Mouse (Mus musculus): ENCODE measurements around the gene Med1.

The Med1 gene

GRCm38 (mm10) chr11:98149304-98149750 is 43.8 kb downstream of the Med1 start:
- peak; percentile 83 for DNase-seq (ENCODE audit: low read depth, low spot score)

- peak; percentile 42 for DNase-seq (ENCODE audit: low read depth, low spot score)
Measured at GRCm38 (mm10) chr11:98148551-98149301, 44.4 kb downstream of the Med1 start.

GRCm38 (mm10) chr11:98145856-98146255 is 47.2 kb downstream of the Med1 start:
- no peak for DNase-seq (ENCODE audit: low read depth, low spot score)

DNA sequence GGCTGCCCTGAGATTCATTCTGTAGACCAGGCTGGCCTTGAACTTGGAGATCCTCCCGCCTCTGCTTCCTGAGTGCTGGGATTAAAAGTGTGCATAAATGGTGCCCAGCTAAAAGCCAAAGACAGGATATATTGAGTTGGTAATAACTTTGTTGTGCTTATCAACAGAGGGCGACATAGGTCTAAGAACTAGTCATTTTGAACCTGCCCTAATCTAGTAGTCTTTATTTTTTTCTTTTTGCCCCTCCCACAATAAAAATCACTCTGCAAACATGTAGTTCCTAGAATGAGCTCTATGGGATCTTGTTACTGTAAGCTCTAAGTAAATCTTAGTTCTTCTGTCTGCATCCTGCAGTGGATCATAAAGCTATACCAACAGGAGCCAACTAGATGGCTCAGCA is 50.5 kb downstream of the Med1 start:
- no peak for DNase-seq (ENCODE audit: low read depth, low spot score)

- DNase-seq (ENCODE audit: low read depth, low spot score): no peak
Measured at GRCm38 (mm10) chr11:98138894-98139293, 54.2 kb downstream of the Med1 start.

GRCm38 (mm10) chr11:98137836-98138235 is 55.3 kb downstream of the Med1 start:
- DNase-seq (ENCODE audit: low read depth, low spot score): no peak

GRCm38 (mm10) chr11:98134951-98135350 is 58.1 kb downstream of the Med1 start:
- DNase-seq (ENCODE audit: low read depth, low spot score): peak; percentile 79

- no peak for DNase-seq (ENCODE audit: low read depth, low spot score)
Measured at GRCm38 (mm10) chr11:98123424-98123823, 69.7 kb downstream of the Med1 start.

DNA sequence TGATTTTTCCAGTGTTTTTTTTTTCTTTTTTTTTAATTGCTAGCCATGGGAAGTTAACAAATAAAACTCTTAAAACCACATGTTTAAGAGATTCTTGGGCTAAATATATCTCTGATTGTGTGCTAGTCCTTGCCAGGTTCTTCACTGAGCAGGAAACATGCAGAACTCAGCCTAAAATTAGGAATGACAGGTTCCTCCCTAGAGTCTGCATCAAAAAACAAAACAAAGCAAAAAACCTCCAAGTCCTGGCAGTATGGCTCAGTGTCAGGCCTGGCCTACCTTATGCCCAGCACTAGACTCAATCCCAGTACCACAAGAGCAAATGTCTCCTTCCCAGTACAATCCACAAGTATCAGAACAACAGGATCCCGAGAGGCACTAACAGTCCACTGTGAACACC is 78.7 kb downstream of the Med1 start:
- DNase-seq (ENCODE audit: low read depth, low spot score): no peak

DNA sequence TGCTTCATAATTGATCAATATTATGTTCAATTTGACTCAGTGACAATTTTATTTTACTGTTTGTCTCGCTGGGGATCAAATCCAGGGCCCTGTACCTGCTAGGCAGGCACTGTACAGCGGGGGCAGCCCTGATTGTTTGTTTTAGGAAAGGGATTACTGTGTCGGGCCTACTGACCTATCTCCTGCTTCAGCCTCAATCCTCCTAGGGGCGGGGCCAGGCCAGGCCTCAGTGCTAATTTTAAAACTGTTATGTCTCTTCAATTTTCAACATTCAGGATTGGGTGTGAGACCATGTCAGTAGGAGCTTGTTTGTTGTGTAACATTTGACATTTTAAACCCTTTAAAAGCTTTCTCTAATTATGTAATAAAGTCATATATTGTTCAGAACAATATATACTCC is 79.6 kb downstream of the Med1 start:
- DNase-seq (ENCODE audit: low read depth, low spot score): no peak

GRCm38 (mm10) chr11:98109706-98110105 is 83.4 kb downstream of the Med1 start:
- no peak for DNase-seq (ENCODE audit: low read depth, low spot score)
